ENCODE assay signal across 8 mouse cellular contexts in genomic region chr16:67617811-67618210, GRCm38 (mm10). TPM values are rescaled to one million over a fixed set of nuclear protein-coding genes. Genes with fewer than 3 reads are reported as not detected.
DNase-seq lines count a peak whose midpoint lies in the region; ATAC-seq and TF ChIP-seq lines count a peak whose summit lies in the region.
"Had no signal": no experiment of that assay in that cellular context is flagged by ENCODE, and none has a peak within 500 bp of the region (broad histone marks: within the 10 kb centered on the region; RNA-seq: fewer than 3 reads in every experiment).

No protein-coding gene starts in this region.

- WGBS in intestine, embryonic 14.5 days = 3% methylated on average over 25 of the region's 25 CpGs
- under 1% methylated on average over 25 of the region's 25 CpGs for WGBS in midbrain, embryonic 14.5 days

- H3K4me3 ChIP-seq in testis, adult 2 months (ENCODE audit: control insufficient read depth, low read depth, low read length) = peak overlapping the region; percentile 11
- H3K4me3 ChIP-seq in intestine, embryonic 14.5 days (ENCODE audit: low read depth, low read length) = peak overlapping the region; percentile 28
- H3K4me3 ChIP-seq in midbrain, embryonic 14.5 days (replicated peaks; ENCODE audit: low read depth, low read length) = peak overlapping the region; percentile 83
- H3K4me3 ChIP-seq: erythroblast, embryonic 14.5 days had no signal

- TF ChIP-seq CTCF in testis, adult 2 months (IDR thresholded peaks at IDR 0.05; ENCODE audit: control insufficient read depth, insufficient read depth, insufficient replicate concordance, low read depth, low read length) = no peak

- 0 out of 2 replicates have a peak, but pooled peaks cover 9% of the 10 kb centered on the region for H3K9me3 ChIP-seq in intestine, embryonic 14.5 days (ENCODE audit: control insufficient read depth, low read length)
- H3K9me3 ChIP-seq in midbrain, embryonic 14.5 days (ENCODE audit: control insufficient read depth, low read length) = no peaks in the 10 kb centered on the region

- H3K27me3 ChIP-seq in testis, adult 2 months (ENCODE audit: control insufficient read depth, insufficient read depth, low read length) = no peaks in the 10 kb centered on the region
- peaks cover 23% of the 10 kb centered on the region for H3K27me3 ChIP-seq in intestine, embryonic 14.5 days (replicated peaks; ENCODE audit: control insufficient read depth, insufficient read depth, low read length)
- H3K27me3 ChIP-seq in midbrain, embryonic 14.5 days (ENCODE audit: control insufficient read depth, insufficient read depth, low read length) = no peaks in the 10 kb centered on the region

- peaks cover 14% of the 10 kb centered on the region for H3K4me1 ChIP-seq in testis, adult 2 months (ENCODE audit: control insufficient read depth, insufficient read depth, low read length)
- H3K4me1 ChIP-seq in intestine, embryonic 14.5 days (replicated peaks; ENCODE audit: control insufficient read depth, insufficient read depth, low read length) = no peaks in the 10 kb centered on the region; the same call in 1 of the 2 replicates
- H3K4me1 ChIP-seq in midbrain, embryonic 14.5 days (ENCODE audit: control insufficient read depth, insufficient read depth, low read length) = peaks cover 4% of the 10 kb centered on the region; the same call in 1 of the 2 replicates

- TF ChIP-seq POLR2A in testis, adult 2 months (IDR thresholded peaks at IDR 0.05; ENCODE audit: control insufficient read depth, low read depth, low read length) = no peak

- DNase-seq in testis, postnatal 14 days (ENCODE audit: low spot score) = no peak
- DNase-seq in embryo, embryonic 9.5 days (ENCODE audit: extremely low spot score) = peak; percentile 50
- no peak for DNase-seq in intestine, embryonic 14.5 days (ENCODE audit: low spot score)
- DNase-seq in midbrain, embryonic 14.5 days = peak; percentile 83
- no peak for DNase-seq in spleen, adult 18-20 months

- H3K36me3 ChIP-seq in testis, adult 2 months (ENCODE audit: control insufficient read depth, insufficient read depth, low read length) = no peaks in the 10 kb centered on the region
- H3K36me3 ChIP-seq in intestine, embryonic 14.5 days (ENCODE audit: control insufficient read depth, insufficient read depth, low read length) = no peaks in the 10 kb centered on the region
- H3K36me3 ChIP-seq in midbrain, embryonic 14.5 days (ENCODE audit: control insufficient read depth, insufficient read depth, low read length) = no peaks in the 10 kb centered on the region

- H3K9ac ChIP-seq in intestine, embryonic 14.5 days (ENCODE audit: low read length) = no peak overlapping the region
- peak overlapping the region; percentile 79 for H3K9ac ChIP-seq in midbrain, embryonic 14.5 days (replicated peaks; ENCODE audit: low read length)

- no peak for ATAC-seq in intestine, embryonic 14.5 days (replicated peaks; ENCODE audit: low FRiP score, low TSS enrichment, low read depth)
- peak; percentile 14 for ATAC-seq in midbrain, embryonic 14.5 days (ENCODE audit: low FRiP score, low TSS enrichment)
- no peak for ATAC-seq in CD4-positive, CD25-positive, alpha-beta regulatory T cell, adult 4 months

- no peak overlapping the region for H3K27ac ChIP-seq in testis, adult 2 months (ENCODE audit: control insufficient read depth, insufficient read depth, low read depth, low read length)
- no peak overlapping the region for H3K27ac ChIP-seq in intestine, embryonic 14.5 days (ENCODE audit: low read depth)
- H3K27ac ChIP-seq in midbrain, embryonic 14.5 days (replicated peaks; ENCODE audit: low read depth, low read length) = peak overlapping the region; percentile 79

- H3K4me2 ChIP-seq in intestine, embryonic 14.5 days (ENCODE audit: low read length) = peak overlapping the region; percentile 47
- H3K4me2 ChIP-seq in midbrain, embryonic 14.5 days (ENCODE audit: low read length) = peak overlapping the region; percentile 65

RNA-seq across cellular contexts. Expression of gene Cadm2, which starts 2.9 kb away (rescaled TPM):
- 3.3 and 3.4 TPM in 2 replicates for polyA plus RNA-seq in testis, adult 2 months (2012; rRNA removed)
- polyA plus RNA-seq in intestine, embryonic 14.5 days (2014; fragmentation: Nextera tagmentation; extraction: Ambion mirVana) = 0.66 and 0.91 TPM in 2 replicates
- 42.6 and 49.5 TPM in 2 replicates for polyA plus RNA-seq in midbrain, embryonic 14.5 days (2014; fragmentation: Nextera tagmentation; extraction: Ambion mirVana)
- polyA plus RNA-seq in CD4-positive, CD25-positive, alpha-beta regulatory T cell, adult 4 months (2017; shearing (Covaris generic)) = under 1 TPM in 1 of 2 experiments, not detected in 1; 0.38 TPM
- polyA plus RNA-seq: erythroblast, embryonic 14.5 days had no signal

Comparison
In these comparisons a context has a peak if more than half of its experiments do, and no peak if none do; other contexts are left out.
1. H3K4me3 ChIP-seq: peak in every context shown above with its lines; median percentile 83 in midbrain, embryonic 14.5 days; 28 in intestine, embryonic 14.5 days; 11 in testis, adult 2 months.
2. DNase-seq: peak in embryo, embryonic 9.5 days (single experiment) and midbrain, embryonic 14.5 days (single experiment); none in testis, postnatal 14 days (single experiment), intestine, embryonic 14.5 days (single experiment) and spleen, adult 18-20 months (0 of 2).